Mouse (Mus musculus): ENCODE results near the gene Olfr1344. TPM values are rescaled to one million over a fixed set of nuclear protein-coding genes. Genes with fewer than 3 reads are reported as not detected.
"Not testable (repeated sequence)": the region's sequence is repeated elsewhere in the genome, so short reads cannot be mapped to it uniquely, and the experiment has no call there.

Gene Olfr1344
- not detected for total RNA-seq (2021)
- long read RNA-seq, experiment 1 = 0 reads
- long read RNA-seq, experiment 2 = 0 reads

DNA sequence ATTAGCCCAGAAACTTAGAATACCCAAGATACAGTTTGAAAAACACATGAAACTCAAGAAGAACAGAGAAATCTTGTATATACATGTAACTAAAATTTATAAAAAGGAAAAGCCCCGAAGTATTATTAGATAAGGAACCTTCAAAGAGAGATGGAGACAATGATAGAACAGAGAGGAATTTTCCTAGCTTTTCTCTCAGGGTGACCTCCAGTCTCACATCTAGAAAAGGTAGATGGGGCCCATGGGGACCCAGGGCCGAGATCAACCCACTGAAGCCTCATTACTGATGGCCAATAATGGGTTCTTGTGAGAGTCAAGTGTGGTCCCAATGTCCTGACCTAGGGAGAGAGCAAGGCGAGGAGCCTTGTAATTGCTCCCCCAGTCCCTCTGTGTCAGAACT, at the start of gene Olfr1344:
Gene Olfr1344, plus strand, starts transcription at position 301 of the 400 bp plus-strand sequence.
- DNase-seq = no peak
- intact Hi-C loops (cut with DNase I) = loop anchor here (5.0 kb wide), 1 partner anchor 484 kb away; no protein-coding TSS in a partner anchor

DNA sequence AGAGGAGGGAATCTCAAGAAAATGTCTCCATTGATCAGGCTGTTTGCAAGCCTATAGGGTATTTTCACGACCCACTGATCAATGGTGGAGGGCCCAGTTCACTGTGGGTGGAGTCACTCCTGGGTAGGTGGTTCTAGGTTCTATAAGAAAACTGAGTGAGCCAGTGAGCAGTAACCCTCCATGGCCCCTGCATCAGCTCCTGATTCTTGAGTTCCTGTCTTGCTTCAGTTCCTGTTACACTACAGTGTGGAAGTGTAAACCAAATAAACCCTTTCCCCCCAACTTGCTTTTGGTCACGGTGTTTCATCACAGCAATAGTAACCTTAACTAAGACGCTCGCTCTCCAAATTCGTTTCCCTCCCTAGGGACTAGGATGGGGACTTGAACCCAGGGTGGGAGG, 49.5 kb upstream of the Olfr1344 start:
- intact Hi-C loops (cut with DNase I) = no loop called here
- DNase-seq = no peak

DNA sequence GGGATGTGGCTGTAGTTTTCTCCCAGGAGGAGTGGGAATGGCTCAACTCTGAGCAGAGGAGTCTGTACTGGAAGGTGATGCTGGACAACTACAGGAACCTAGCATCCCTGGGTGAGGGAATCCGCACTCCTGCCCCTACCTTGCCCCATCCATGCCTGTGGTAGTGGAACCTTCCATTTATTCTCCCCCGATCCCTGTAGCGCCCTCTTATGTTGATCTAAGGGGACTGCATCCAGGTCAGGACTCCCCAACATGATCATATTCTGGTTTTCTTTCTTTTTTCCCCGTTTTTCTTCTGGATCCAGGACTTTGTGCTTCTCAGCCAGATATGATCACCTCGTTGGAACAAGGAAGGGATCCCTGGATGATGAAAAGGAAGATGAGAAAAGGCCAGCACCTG, 49.0 kb upstream of the Olfr1344 start:
- DNase-seq = no peak
- intact Hi-C loops (cut with DNase I) = no loop called here

DNA sequence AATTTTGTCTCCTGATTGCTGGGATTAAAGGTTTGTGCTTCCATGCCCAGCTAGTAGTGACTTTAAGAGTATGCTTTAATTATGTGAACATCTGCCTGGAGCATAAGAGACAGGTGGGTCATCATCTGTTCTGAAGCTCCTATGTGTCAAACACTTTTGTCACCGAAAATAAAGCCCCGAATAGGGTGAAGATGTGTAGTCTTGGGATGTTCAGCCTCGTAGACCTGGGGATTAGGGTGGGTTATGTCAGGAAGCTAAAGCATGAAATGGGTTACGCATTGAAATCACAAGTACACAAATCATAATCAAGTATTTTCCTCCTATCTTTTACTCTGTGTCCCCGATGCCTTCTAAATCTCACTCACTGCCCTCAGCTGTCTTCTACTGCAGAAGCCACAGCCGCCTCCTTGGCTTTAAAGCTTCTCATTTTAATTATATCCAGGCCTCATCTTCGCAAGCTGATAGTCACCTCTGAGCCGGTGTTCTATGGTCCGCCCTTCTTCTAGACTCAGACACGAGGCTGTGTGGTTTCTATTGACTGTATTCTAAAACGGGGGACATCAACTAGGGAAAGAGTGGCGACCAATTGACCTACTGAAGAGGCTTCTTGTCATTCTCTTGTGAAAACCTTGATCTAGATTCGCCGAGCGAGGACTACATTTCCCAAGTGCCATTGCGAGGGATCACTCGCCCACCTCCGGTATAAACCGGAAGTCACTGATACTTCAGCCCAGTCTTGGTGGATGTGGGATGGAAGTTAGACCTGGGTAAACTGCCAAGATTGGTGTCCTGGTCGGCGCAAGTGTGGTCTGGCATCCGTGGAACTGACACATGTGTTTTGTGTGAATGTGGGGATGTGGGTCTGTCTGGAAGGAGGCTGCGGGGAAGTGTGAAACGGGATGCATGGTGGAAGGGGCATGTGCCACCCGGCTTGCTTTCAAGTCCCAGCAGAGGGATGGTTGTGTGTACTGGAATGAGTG, 40.2 kb upstream of the Olfr1344 start, which contains the start of gene Smim17:
Gene Smim17, plus strand, starts transcription at position 720 of the 980 bp plus-strand sequence.
- DNase-seq = peak; percentile 13 to 38
- intact Hi-C loops (cut with DNase I) = no loop called here

DNA sequence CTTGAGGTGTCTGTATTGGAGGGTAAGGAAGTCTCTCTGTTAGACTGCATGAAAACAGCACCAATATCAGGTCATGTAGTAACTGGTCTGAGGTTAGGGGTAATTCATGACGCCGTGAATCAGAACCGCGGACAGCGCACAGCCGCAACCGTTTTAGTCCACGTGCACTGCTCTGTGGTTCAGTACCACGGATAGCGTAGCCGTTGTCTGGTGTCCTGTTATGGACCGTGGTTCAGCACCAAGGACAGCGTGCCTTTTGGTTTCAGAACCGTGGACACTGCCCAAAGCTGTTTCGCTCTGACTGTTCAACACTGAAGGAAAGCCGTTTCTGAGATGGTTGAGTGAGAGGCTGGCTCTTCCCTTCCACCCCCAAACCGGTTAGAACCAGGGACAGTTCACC, 28.4 kb upstream of the Olfr1344 start, which contains the start of gene Gm20715:
Gene Gm20715, plus strand, starts transcription at position 235 of the 400 bp plus-strand sequence.
- intact Hi-C loops (cut with DNase I) = loop anchor here (10.0 kb wide), 1 partner anchor 45 kb away; the partner anchor contains the start of gene Zfp78

DNA sequence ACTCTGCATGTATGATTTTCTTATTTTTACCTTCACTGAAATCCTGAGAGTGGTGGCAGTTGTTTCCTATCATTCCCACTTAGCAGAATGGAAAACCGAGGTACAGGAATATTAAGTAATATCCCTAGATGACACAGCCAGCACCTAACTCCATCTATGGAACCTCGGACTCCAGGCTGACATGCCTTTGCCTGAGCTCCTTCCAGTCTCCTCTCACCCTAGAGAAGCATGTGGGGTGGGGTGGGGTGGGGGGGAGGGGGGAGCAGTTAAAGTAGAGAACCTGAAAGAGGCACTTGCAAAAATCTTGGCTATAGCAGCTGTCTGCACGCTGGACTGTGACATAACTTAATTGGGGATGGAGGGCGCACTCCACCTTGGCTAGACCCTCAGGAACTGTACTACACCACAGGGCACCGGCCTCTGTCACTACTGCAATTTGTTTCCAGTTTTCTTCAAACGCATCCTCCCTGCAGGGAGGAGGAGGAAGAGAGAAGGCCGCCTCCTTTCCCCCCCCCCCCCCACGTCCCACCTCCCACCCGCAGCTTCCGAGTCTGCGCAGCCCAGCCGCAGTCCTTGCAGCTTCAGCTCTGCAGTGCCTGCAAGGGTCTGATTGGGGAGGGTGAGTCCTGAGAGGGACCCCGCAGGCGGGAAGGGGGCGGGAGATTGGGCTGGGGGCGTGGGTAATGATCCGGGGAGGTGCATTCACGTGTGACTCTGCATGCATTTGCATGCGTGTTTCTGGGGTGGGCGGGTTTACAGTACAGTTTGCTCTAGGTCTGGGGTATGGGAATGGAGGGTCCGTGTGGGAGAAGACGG, 23.7 kb upstream of the Olfr1344 start:
- intact Hi-C loops (cut with DNase I) = loop anchor here (10.0 kb wide), 1 partner anchor 50 kb away; the partner anchor contains the start of gene Zfp78

More for the DNA sequence above, 28.4 kb upstream of the Olfr1344 start, which contains the start of gene Gm20715:
- DNase-seq = peak; percentile 95 to 97

DNA sequence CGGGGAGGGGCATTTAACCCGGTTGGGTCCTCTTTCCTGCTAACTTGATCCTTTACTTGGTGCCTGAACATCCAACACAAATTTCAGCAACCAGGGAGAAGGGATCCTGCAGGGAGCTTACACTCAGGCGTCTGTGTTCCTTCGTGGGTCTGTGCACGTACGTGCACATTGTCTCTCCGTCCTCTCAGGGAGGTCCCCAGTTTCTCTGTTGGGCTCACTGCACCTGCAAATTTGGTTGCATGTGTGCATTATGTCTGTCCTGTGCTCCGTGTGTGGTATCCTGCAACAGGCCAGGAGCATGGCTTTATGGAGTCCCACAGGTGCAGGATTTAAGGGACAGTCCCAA, 23.1 kb upstream of the Olfr1344 start:
- DNase-seq = no peak
- intact Hi-C loops (cut with DNase I) = loop anchor here (10.0 kb wide), 1 partner anchor 51 kb away; the partner anchor contains the start of gene Zfp78

More for the DNA sequence above, 23.7 kb upstream of the Olfr1344 start:
- DNase-seq = no peak

DNA sequence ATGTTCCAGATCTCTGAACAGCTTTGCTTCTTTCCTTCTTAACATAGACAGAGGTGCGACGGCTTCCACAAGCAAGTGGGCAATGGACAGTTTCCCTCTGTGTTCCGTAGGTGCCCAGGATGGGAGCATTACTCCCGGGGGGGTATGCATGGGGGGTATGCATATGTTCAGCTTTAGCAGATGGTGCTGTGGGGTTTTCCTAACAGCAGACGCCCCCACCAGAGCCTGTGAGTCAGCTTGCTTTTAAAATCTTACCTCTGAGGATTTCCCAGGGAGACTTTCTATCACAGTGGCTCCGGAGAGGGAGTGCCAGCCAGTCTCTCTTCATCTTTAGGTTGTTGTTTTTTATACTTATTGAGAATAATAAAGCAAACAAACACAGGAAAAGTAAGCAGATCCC, 18.6 kb upstream of the Olfr1344 start:
- intact Hi-C loops (cut with DNase I) = loop anchor here (10.0 kb wide), 1 partner anchor 55 kb away; the partner anchor contains the start of gene Zfp78
- no peak for DNase-seq

DNA sequence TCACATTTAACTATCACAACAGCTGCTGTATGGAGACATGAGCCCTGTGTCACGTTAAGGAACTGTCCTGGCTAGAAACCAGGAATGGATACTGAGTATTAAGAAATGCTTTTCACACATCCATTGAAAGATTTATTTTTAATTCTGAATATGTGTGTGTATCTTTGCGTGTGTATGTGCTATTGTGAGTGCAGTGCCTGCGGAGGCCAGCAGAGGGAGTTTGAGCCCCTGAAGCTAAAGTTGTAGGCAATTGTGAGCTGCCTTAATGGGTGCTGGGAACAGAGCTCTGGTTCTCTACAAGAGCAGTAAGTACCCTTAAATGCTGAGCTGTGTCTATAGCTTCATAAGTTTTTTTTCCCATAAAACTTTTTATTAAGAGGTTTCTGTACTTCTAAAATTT, 9.1 kb upstream of the Olfr1344 start:
- intact Hi-C loops (cut with DNase I) = no loop called here

DNA sequence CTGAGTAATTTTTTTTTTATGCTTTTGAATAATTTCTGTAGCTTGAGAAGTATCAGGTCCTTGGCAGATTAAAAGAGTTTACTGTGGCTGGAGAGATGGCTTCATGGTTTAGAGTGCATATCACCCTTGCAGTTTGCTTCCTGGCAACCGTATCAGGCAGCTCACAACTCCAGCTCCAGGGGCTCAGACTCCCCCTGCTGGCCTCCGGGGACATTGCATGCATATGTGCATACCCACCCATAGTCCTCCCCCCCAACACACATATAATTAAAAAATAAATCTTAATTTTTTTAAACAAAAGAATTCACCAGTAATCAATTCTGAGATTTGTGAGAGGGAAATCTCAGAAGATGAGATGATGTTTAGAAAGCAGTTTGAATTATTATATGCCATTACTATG, 8.1 kb upstream of the Olfr1344 start:
- peak; percentile 13 to 28 for DNase-seq

More for the DNA sequence above, 9.1 kb upstream of the Olfr1344 start:
- DNase-seq = no peak

DNA sequence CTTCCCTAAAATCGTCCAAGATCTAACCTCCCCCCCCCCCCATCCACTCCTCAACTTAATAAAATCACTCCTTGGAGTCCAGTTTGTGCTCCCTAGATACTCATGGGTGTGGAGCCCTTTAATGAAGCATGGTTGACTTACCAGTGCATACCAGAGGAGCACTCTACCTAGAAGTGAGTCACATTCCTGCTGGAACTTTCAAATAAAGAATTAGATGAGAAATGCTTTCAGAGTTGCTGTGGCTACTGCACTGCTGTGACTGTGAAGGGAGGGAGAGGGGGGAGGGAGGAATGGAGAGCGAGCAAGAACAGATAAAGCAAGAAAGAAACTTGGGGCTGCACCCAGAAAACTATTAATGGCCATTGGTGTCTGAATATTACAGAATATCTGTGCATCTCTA, 2.7 kb downstream of the Olfr1344 start:
- DNase-seq = no peak
- intact Hi-C loops (cut with DNase I) = no loop called here

More for the DNA sequence above, 8.1 kb upstream of the Olfr1344 start:
- intact Hi-C loops (cut with DNase I) = loop anchor here (2.0 kb wide), 1 partner anchor 72 kb away; no protein-coding TSS in a partner anchor

DNA sequence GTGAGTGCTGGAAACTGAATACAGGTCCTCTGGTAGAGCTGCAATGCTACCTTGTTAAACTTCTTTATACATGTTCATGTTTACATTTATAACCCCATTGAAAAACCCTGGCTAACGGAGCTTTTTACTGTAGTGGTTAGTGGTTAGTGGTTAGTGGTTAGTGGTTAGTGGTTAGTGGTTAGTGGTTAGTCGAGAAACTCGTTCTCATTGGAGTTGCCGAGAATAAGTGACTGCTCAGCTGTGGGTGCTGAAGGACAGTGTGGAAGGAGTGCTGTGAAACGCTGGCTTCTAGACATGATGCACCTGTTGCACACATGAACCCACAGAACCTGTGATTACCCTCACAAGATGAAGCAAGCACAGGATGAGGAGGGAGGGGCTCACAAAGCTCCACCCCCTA, 9.3 kb downstream of the Olfr1344 start:
- intact Hi-C loops (cut with DNase I) = no loop called here

DNA sequence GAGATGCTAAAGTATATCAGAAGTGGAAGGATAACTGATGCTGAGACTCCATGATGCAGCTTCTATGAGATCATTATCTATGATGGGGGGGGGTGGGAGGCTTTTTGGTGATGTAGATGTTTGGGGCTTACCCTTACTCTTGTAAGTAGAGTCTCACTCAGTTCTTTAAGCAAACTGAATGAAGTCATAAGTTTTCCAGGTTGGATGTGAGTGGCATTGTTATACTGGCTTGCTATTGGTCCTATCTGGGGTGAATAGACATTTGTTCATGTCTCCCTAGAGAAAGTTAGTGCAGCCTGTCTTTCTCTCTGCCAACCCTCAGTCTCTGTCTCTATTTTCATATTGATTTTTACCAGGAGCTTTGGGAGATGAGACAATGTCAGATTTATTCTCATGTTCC, 17.4 kb downstream of the Olfr1344 start, which contains the start of gene Olfr1336:
Gene Olfr1336, plus strand, starts transcription at position 301 of the 400 bp plus-strand sequence.
- DNase-seq = no peak
- intact Hi-C loops (cut with DNase I) = no loop called here

More for the DNA sequence above, 9.3 kb downstream of the Olfr1344 start:
- DNase-seq = no peak

DNA sequence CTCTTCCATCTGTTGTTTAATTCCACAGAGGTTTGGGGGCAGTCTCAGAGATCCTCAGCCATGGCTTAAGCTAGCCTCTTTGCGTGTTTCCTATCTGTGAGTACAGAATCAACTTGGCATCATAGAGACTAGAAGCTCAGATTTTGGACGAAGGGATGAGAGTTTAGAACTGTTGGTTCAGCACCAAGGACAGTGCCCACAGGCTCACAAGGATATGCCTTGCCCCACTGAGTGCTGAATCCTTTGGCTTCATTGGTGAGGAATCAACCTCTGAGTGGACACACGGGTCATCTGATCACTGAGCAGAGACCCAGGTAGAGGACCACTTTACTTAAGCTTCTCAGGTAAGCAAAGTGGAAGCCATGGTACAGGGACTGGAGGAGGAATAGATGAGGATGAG, 17.9 kb downstream of the Olfr1344 start:
- intact Hi-C loops (cut with DNase I) = no loop called here
- no peak for DNase-seq

DNA sequence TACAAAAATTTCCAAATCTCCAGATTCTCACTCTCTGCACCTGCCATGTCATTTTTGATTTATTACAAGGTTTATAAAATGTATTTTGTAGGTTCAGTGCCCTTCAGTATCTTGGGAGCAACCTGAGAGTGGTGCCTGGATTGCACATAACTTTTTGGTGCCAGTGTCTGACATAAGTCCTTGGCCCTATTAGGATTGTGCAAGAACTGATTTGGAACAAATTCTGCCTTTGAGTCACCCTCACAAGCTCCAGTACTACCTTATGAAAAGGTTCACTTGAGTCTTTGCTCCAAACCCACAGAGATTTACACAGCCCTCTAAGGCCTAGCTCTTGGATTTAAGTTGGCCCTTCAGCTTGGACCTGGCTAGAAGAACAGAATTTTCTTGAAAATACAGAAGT, 28.5 kb downstream of the Olfr1344 start, which contains the start of gene Olfr1346:
Gene Olfr1346, plus strand, starts transcription at position 151 of the 400 bp plus-strand sequence.
- intact Hi-C loops (cut with DNase I) = no loop called here
- no peak for DNase-seq

DNA sequence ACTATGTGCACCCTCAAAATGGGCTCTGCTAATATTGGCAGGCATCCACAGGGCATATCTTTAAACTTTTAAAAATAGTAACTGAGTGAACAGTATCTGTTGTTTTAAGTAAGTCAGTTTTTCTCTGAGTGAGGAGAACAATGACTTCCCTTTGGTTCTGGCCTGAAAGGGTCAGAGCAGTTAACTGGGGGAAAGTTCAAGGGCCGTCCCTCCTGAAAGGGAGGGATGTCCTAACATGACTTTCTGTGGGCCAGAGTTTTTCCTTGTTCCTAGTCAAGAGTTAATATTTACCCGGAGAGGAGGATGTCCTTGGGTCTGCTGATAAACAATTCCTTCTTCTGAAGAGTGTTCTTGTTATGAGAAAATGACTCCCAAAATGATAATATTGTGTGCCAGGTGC, 39.1 kb downstream of the Olfr1344 start:
- intact Hi-C loops (cut with DNase I); DNase-seq: not testable (repeated sequence)

DNA sequence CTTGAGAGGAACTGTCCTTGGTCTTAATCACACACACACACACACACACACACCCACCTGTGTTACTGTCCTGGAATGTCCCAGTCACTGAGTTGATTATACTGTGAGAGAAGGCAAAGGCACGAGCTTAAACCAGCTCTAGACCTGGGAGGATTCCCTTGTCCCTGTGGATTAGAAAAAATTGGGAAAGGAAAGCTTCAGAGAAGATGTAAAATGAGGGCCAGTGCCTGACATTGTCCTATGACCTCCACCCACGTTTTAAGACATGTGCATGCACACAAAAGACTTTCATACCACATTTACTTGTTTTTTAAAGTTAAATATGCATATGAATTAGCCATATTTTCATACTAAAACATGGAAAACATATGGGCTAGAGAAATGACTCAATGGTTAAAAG, 48.4 kb downstream of the Olfr1344 start, which contains the start of gene Olfr5:
Gene Olfr5, minus strand, starts transcription at position 101 of the 400 bp plus-strand sequence.
- no peak for DNase-seq
- intact Hi-C loops (cut with DNase I) = no loop called here
